Mouse (Mus musculus) limb, embryonic 15.5 days (tissue): Measurements from ENCODE around the gene Usp26. TPM values are rescaled to one million over a fixed set of nuclear protein-coding genes. Genes with fewer than 3 reads are reported as not detected.

Experiments used
- ATAC-seq: fragments of 200-750 bp; cut with Nextera tagmentation; 2 replicates; pipeline ENCODE4 v1.8.0; 2017; ENCODE audit warnings: low read depth, moderate TSS enrichment; ENCODE audit not compliant: insufficient number of reproducible peaks, low FRiP score, low TSS enrichment
- H3K27ac ChIP-seq: fragments of 300-500 bp; sonication (generic); 2 replicates; pipeline ENCODE4 v1.5.1; 2015; ENCODE audit warnings: moderate library complexity, mild to moderate bottlenecking, inconsistent platforms
- H3K27me3 ChIP-seq: fragments of 300-500 bp; sonication (generic); 2 replicates; pipeline ENCODE4 v1.6.1; 2015; ENCODE audit warnings: inconsistent platforms
- H3K36me3 ChIP-seq: fragments of 300-500 bp; sonication (generic); 2 replicates; pipeline ENCODE4 v1.6.1; 2015; ENCODE audit warnings: inconsistent platforms
- H3K4me1 ChIP-seq: fragments of 300-500 bp; sonication (generic); 2 replicates; pipeline ENCODE4 v1.6.1; 2015; ENCODE audit warnings: inconsistent platforms
- H3K4me2 ChIP-seq: fragments of 300-500 bp; sonication (generic); 2 replicates; pipeline ENCODE4 v1.6.1; 2015; ENCODE audit warnings: mild to moderate bottlenecking, inconsistent platforms
- H3K4me3 ChIP-seq: fragments of 300-500 bp; sonication (generic); 2 replicates; pipeline ENCODE4 v1.5.1; 2015; ENCODE audit warnings: mild to moderate bottlenecking, inconsistent platforms
- H3K9ac ChIP-seq: fragments of 300-500 bp; sonication (generic); 2 replicates; pipeline ENCODE4 v1.6.1; 2015; ENCODE audit warnings: inconsistent platforms
- H3K9me3 ChIP-seq: fragments of 300-500 bp; sonication (generic); 2 replicates; pipeline ENCODE4 v1.6.1; 2016; ENCODE audit warnings: inconsistent platforms
- WGBS: fragments of 180-500 bp; shearing (Covaris S2); methylation state at CpG from one replicate; pipeline ENCODE4 v1.1.7; 2015; 5-methylcytosine and 5-hydroxymethylcytosine counted together
- polyA plus RNA-seq: library from polyadenylated mRNA; unstranded; fragments of >200 nt; fragmentation: Nextera tagmentation; extraction: Ambion mirVana; gene quantifications from 2 replicates; pipeline ENCODE4 v1.2.1, GENCODE M21; 2015

Usp26 gene
- polyA plus RNA-seq = 0.04 TPM in 1 of 2 replicates, not detected in the other

DNA sequence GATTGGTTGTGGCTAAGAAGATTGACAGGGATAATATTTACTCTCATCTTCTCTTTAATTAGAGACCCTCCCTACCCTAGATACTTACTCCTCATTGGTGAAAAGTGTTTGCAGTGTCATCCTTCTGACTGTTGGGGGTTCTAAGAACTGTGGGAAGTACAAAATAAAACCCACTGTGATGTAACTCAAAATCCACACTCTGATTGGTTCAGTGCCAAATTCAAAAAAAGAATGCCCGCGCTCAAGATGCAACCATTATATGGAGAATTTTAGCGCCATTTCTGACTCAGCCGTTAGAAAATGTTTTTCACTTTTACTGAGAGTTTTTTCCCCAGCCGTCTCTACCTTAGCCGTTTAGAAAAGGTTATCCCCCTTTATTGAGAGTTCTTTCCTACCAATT lies at the start of gene Usp26:
TSS of gene Usp26 (minus strand) at position 101 of the 400 bp plus-strand sequence.
- Histone ChIP-seq H3K9ac (no peak within 1 kb of the TSS), H3K4me1 (no peaks in the 10 kb centered on the region), H3K36me3 (no peaks in the 10 kb centered on the region), H3K27ac (no peak within 1 kb of the TSS), H3K4me2 (no peak within 1 kb of the TSS), H3K27me3 (no peaks in the 10 kb centered on the region), H3K4me3 (no peak within 1 kb of the TSS), H3K9me3 (no peaks in the 10 kb centered on the region)
- 93% methylated on average over 6 of the region's 6 CpGs for WGBS
- ATAC-seq = no peak

DNA sequence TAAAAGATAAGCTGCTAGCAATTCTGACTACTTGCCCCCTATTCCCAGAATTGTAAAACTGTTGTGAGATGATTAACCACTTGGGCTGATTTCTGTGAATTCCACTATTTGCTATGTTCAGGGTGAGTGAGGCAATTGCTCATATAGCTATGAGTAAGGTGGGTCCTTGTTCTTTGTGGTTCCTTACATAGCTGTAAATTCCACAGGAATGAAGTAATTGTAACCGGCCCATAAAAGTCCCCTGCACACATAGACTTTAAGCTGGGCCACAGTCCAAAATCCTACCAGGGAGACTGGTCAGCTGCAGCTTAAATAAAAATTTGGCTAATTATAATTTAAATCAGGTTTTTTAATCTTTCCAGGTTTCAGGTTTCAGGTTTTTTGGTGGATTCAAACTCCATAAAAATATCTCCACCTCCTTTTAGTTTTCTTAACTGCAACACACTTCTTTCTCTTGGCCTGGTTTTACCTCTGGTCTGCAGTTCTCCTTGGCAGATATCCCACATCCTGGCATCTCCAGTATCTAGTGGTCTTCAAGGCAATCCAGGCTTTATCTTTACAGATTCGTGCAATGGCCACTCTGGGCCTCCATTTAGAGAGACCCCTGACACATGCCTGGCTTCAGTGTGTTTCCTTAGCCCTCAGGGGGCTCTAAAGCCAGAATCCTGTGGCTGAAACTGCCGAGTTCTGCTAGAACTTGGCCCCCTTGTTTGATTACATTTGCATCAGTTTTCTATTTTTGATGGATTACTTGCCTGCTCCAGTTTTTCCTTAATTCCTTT lies 13.6 kb upstream of the Usp26 start:
- H3K4me3 ChIP-seq = no peak overlapping the region
- H3K4me1 ChIP-seq = no peaks in the 10 kb centered on the region
- peak; percentile 69 for ATAC-seq
- H3K27ac ChIP-seq = peak overlapping the region; percentile 67
- H3K9ac ChIP-seq = no peak overlapping the region
- H3K9me3 ChIP-seq = no peaks in the 10 kb centered on the region
- no peaks in the 10 kb centered on the region for H3K27me3 ChIP-seq
- no peak overlapping the region for H3K4me2 ChIP-seq
- H3K36me3 ChIP-seq = no peaks in the 10 kb centered on the region
- WGBS = 23% methylated on average over 3 of the region's 3 CpGs

DNA sequence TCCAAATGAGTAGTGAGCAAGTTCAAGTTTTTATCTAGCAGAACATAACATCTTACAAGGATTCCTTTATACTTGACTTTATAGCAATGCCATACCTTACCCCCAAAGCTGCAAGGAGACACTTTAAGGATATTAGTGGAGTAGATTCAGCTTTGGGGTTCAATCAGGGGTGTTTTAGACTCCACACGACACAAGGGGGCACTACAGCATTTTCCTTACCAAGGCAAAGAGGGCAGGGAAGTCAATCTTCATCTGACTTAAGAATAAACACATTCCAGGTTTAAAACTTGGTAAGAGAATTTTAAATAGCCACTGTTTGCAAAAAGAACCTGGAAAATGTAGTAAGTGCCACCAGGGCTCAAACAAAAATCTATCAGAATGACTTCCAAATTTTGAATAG lies 33.6 kb downstream of the Usp26 start:
- H3K4me1 ChIP-seq = no peaks in the 10 kb centered on the region
- 6% methylated on average over 1 of the region's 1 CpGs for WGBS

DNA sequence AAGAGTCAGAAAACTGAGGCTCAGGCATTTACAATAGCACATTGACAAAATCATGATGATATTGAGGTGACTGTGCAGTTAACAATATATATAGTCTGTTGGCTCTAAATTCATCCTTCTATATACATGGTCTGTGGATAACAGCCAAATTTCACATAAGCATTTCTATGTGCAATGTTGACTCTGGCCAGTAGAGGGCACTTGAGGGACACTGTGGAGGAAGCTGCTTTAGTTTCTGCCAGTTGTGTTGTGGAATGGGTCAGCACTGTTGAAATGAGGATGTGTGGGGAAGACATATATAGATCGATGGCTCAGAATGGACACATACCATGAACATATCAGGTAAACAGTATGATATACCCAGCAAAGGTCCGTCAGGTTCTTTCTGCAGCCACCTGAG lies 64.6 kb downstream of the Usp26 start:
- 77% methylated on average over 2 of the region's 2 CpGs for WGBS
- H3K4me3 ChIP-seq = no peak overlapping the region

More for the DNA sequence above, 33.6 kb downstream of the Usp26 start:
- H3K4me3 ChIP-seq = no peak overlapping the region
- no peaks in the 10 kb centered on the region for H3K27me3 ChIP-seq
- H3K36me3 ChIP-seq = no peaks in the 10 kb centered on the region
- no peaks in the 10 kb centered on the region for H3K9me3 ChIP-seq
- ATAC-seq = no peak
- no peak overlapping the region for H3K27ac ChIP-seq
- H3K4me2 ChIP-seq = no peak overlapping the region
- no peak overlapping the region for H3K9ac ChIP-seq

DNA sequence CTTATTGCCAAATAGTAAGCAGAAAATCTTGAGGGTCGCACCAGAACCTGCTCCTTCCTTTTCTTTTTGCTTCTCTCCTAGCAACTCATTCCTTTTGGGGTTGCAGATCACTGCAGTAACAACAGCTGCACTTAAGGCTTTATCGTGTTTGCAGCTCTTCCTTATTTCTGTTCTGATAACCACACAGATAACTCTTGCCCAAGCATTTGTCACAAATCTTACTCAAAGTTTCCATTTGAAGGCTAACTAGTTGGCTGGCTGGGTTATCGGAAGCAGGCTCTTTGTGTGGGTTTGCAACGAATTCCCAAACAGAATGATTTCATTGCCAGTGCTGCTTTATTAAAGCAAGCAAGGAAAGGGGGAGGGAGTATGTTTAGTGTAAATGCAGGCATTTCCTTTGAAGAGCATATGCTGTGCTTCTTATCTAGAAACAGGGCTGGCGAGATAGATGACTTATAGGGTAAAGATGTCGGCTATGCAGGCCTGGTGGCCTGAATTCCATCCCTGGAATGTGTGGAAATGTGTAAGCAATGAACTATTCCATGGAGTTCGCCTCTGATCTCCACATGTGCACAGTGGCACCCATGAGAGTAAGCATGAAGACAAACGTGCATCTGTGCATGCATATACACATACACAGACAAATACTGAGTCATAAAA lies 86.8 kb downstream of the Usp26 start:
- 0 out of 2 replicates have a peak, but pooled peaks cover 3% of the 10 kb centered on the region for H3K27me3 ChIP-seq
- H3K4me1 ChIP-seq = no peaks in the 10 kb centered on the region
- H3K36me3 ChIP-seq = no peaks in the 10 kb centered on the region
- no peak overlapping the region for H3K27ac ChIP-seq
- ATAC-seq = no peak
- H3K9me3 ChIP-seq = no peaks in the 10 kb centered on the region
- H3K4me2 ChIP-seq = no peak overlapping the region
- no peak overlapping the region for H3K4me3 ChIP-seq
- 47% methylated on average over 8 of the region's 8 CpGs for WGBS
- H3K9ac ChIP-seq = no peak overlapping the region

More for the DNA sequence above, 64.6 kb downstream of the Usp26 start:
- ATAC-seq = no peak
- Histone ChIP-seq H3K4me2 (no peak overlapping the region), H3K9me3 (no peaks in the 10 kb centered on the region), H3K36me3 (no peaks in the 10 kb centered on the region), H3K27me3 (no peaks in the 10 kb centered on the region), H3K4me1 (no peaks in the 10 kb centered on the region), H3K27ac (no peak overlapping the region), H3K9ac (no peak overlapping the region)

DNA sequence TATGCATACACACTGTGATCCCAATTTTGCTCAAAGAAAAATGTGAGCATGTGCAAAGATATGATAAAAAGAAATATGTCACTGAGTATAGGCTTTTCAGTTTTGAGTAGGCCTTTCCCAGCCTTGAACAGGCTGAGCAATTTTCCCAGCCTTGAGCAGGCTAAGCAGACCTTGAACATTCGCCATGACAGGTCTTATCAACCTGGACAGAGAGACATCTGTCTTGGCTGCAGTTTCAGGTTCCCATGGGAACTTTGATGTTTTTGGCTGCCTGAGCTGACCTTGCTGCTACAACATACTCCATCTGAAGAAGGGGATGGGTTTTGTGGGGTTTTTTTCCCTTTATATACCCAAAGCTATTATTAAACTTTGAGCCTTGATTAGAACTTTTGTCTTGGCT lies 88.0 kb downstream of the Usp26 start:
- 85% methylated on average over 1 of the region's 1 CpGs for WGBS
- Histone ChIP-seq H3K4me1 (no peaks in the 10 kb centered on the region), H3K27me3 (peaks cover 3% of the 10 kb centered on the region; the same call in 1 of the 2 replicates), H3K4me3 (no peak overlapping the region), H3K9me3 (no peaks in the 10 kb centered on the region), H3K4me2 (no peak overlapping the region), H3K36me3 (no peaks in the 10 kb centered on the region), H3K27ac (no peak overlapping the region), H3K9ac (no peak overlapping the region)
- no peak for ATAC-seq

Other genes starting within 250 kb of the Usp26 start
- 22.9 and 24.8 TPM in 2 replicates for gene Hs6st2, start 119.4 kb downstream of the Usp26 start, polyA plus RNA-seq
- not detected in 2 replicates for gene 1700080O16Rik, start 171.5 kb upstream of the Usp26 start, polyA plus RNA-seq